Mouse (Mus musculus) ovary, adult 18-20 months (tissue): ENCODE data around the gene Sdk2.

Experiments used
- DNase-seq: peaks from one replicate; pipeline ENCODE4 v3.0.0; 2022; ENCODE audit warnings: low spot score, mixed read lengths

Gene Sdk2

GRCm38 (mm10) chr11:113791357-113792215, 275.3 kb downstream of the Sdk2 start:
- DNase-seq: no peak

- no peak for DNase-seq
Measured at GRCm38 (mm10) chr11:113789101-113789500, 277.7 kb downstream of the Sdk2 start.

DNA sequence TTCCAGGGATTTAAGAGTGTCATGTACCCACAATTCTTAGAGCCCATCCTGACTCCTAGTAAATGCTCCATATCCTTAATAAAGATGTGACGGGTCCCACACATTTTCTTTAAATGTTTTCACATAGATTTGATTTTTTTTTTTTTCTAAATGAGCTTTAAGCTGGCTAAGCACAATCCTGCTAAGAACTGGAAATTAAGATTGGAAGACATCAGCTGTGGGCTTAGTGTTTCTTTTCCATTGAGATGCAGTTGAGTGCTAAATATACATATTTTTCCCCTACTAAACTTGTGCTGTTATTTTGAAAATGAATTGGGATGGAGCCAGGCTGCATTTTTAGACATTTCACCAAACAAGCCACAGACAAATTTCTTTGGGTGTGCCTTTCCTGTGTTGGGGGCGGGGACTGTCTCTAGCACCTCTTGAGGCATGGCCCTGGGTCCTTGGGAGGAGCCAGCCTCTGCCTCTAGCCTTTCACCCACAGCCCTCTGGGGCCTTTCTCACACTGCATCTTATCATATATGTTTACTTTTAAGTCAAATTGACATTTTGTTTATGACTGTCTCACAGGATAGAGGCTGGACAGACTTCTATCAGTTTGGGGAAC, 278.6 kb downstream of the Sdk2 start:
- no peak for DNase-seq

DNA sequence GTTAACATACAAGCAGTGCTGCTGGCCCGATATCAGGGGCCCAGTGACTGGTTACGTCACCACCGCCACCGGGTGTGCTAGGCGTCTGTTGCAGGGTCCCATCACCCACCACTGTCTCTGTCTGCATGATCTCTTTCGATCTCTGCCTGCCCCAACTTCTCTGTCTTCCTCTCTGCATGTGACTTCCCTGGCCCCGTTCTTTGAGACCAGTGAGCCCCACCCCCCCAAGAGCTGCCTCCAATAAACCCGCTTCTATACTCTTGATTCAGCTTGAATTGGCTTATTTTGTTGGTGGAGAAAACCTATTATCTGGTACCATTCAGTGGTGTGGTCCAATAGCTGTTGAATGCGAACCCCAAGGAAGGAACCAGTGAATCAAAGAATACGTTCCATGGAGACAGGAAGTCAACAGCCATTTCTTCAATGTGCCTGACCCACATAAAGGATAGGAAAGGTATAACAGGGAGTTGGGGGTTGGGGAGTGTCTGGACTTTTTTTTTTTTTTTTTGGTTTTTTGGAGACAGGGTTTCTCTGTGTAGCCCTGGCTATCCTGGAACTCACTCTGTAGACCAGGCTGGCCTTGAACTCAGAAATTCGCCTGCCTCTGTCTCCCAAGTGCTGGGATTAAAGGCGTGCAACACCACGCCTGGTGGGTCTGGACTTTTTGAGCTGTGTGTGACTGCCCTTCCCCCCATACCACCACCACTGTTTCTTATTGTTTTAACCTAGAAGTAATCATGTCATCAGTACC, 279.2 kb downstream of the Sdk2 start:
- no peak for DNase-seq

DNA sequence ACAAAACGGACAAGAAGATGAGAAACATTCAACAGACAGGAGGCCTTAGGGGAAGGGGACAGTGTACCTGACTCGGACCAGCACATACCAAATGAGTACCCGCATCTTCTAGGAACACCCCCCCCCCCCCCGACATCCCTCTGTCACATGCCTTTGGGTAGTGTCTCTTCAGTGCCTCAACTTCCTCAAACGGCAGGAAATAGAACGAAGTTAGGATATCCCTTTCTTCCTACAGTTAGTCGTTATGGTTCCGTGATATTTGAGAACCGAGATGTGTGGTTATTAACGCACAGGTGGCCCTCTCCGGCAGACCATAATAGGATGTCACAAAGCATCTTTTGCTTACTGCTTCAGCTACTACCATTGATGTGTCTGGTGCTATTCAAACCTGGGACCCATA, 279.8 kb downstream of the Sdk2 start:
- DNase-seq: no peak

DNA sequence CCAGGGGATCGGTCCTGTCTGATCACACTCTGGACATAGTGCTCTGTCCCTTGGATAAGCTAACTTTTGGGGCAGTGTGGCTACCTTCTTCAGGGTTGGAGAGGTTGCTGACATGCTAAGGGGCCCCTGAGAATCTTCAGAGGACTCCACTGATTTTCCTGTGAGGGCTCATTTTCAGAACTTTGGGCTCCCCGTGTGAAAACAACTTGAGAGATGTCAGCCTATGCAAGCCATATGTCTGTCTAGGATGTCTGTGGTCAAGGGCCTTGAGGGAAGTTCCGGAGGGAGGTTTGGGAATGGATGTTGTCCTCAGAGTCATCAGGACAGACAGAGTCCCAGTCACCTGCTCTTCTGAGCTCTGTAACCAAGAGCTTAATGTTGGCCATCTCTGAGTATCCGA, 280.5 kb downstream of the Sdk2 start:
- no peak for DNase-seq

DNA sequence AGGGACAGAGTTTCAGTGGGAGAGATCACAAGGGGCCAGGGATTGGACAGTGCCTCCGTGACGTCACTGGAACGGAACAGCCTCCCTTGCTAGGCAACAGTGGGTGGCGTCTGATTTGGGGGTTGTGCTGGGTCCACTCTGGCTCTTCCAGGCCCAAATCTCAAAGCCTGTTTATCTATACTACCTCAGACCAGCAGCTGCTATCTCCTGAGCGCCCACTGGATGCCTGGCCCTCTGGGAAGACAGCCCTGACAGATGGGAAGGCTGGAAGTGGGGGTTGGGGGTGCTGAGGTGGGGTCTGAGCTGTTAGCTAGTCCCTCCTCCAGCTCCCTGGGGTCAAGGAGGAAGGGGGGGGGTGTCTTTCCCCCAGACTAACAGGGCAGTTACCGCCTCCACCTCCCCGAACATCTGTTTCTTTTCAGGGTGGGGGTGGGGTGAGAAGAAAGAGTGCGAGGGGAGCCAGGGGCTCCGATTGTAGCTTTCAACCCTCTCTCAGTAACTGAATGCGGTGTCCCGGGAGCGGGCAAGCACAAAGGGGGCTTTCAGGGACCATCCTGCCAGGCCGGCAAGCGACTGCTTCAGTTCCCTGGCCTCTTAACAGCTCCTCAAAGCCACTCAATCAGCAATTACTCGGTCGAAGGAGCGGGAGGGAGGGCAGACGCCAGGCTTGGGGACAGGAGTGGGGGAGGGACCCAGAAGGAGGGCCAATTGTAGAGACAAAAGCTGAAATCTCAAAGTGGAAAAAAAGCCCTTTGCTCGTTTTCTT, 281.3 kb downstream of the Sdk2 start:
- DNase-seq: peak; percentile 55

GRCm38 (mm10) chr11:113784656-113785396, 282.0 kb downstream of the Sdk2 start:
- DNase-seq: no peak

GRCm38 (mm10) chr11:113782496-113782895, 284.4 kb downstream of the Sdk2 start:
- no peak for DNase-seq

GRCm38 (mm10) chr11:113782006-113782405, 284.8 kb downstream of the Sdk2 start:
- DNase-seq: no peak

GRCm38 (mm10) chr11:113779680-113780041, 287.2 kb downstream of the Sdk2 start:
- DNase-seq: no peak

- no peak for DNase-seq
Measured at GRCm38 (mm10) chr11:113778733-113779679, 287.8 kb downstream of the Sdk2 start.

DNA sequence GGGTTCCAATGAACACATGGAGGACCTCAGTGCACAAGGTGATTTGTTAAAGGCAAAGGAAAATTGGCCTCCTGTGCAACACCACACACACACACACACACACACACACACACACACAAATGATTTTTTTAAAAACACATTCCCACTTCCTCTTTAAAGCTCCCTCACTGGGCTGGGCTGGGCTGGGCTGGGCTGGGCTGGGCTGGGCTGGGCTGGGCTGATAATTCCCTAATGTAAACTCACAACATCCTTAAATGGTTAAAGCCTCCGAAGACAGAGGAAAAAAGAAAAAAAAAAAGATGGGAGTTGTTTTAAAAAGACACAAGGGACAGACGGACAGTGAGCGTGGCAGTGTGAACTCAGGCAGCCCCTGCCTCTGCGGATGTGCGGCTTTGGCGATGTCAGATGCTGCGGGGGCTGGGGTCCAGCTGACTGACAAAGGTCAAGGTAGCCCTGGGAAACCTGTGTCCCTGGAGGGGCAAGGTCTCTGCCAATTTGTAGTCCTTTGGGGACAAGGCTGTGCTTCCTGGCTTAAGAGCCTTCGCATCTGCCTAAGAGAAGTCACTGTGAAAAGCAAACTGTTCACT, 288.9 kb downstream of the Sdk2 start:
- DNase-seq: no peak

DNA sequence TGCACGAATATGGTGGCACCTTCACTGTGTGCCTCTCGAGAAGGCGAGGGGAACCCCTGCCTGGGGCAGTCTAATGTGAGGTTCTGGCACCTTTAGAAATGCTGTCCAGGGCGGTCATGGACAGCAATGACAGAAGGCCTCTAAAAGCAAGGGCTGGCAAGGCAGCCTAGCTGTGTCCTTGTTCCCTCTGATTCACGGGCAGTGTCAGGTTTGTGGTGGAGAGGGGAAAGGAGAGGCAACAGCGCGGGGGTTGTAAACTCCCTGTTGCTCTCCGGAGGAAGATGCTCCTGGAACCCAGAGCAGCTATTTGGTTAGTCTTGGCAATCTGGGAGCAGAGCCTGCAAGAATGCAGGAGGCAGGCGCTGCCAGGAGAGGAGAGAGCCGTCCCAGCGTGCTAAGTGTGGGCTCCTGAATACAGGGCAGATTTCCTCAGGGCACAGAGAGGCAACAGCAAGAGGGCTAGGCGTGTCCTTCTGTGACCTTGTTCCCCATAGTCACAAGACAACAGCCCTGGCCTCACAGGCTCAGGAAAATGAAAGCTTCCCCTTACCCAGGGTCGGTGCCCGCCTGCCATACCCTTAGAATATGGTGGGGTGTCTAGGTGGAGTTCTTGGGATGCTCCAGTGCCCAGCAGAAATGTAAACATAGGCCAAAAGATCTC, 289.9 kb downstream of the Sdk2 start:
- no peak for DNase-seq

- no peak for DNase-seq
Measured at GRCm38 (mm10) chr11:113774773-113775172, 292.1 kb downstream of the Sdk2 start.

DNA sequence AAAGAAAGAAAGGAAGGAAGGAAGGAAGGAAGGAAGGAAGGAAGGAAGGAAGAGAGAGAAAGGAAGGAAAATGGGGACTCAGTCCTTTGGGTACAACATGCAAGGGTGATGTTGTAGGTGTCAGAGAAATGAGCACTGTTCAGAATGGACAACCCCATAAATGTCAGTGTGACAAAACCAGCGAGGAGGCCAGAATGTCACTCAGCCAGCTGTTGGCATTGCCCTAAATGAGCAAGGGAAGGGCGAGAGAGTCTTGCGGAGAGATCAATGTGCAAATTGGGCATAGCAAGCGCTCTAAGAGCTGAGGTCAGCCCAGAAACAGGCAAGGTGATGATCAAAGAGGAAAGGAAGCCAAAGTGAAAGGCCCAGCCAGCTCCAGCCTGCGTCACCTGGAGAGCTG, 293.7 kb downstream of the Sdk2 start:
- DNase-seq: no peak

DNA sequence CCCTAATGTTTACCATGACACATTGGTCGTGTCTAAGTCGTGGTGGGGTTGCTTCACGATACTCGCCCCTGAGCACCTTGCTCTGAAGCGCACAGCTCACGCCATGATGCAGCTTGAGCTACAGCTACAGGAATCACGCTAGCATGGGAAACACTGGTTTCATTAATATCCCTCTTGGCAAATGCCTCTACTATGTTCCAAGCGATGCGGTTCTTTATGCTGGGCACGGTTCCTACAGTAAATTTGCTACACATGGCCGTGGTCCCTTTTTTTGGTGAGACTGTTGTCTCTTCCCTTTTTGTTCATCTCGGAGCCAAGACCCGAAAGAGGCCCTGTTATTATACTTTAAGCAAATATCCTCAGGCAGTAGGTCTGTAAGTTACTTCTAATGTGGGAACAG, 295.7 kb downstream of the Sdk2 start:
- no peak for DNase-seq

GRCm38 (mm10) chr11:113768356-113768755, 298.5 kb downstream of the Sdk2 start:
- DNase-seq: no peak

DNA sequence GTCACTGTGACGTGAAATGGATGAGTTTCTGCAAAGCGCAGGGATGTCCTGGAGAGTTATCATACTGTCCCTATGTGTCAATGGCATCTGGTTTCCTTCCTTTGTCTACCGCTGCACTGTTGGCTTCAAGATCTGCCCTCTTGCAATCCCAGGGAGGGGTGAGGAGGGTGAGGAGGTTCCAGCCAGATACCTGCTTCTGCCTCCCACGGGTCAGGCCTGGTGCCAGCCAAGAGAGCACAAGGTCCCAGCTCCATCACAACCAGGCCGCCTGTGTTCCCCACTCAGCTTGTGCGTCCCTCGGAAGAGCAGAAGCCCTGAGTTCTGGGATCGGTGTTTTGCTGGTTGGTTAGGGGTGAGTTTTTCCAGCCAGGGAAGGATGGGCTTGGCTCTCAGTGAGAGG, 299.6 kb downstream of the Sdk2 start:
- DNase-seq: no peak
